Comparison of ENCODE assay signal across 16 mouse cellular contexts in genomic region chr4:149851554-149851953, GRCm38 (mm10).
"Had no signal": no experiment of that assay in that cellular context is flagged by ENCODE, and none has a peak within 500 bp of the region (broad histone marks: within the 10 kb centered on the region; RNA-seq: fewer than 3 reads in every experiment).

No protein-coding gene starts in this region.

- H3K4me2 ChIP-seq: neural tube, embryonic 12.5 days; neural tube, embryonic 13.5 days; neural tube, embryonic 15.5 days; stomach, embryonic 15.5 days had no signal

- H3K9me3 ChIP-seq: neural tube, embryonic 12.5 days; neural tube, embryonic 13.5 days; neural tube, embryonic 15.5 days; stomach, embryonic 15.5 days had no signal

- DNase-seq: retina, postnatal 1 day; right cerebral cortex, adult 18-20 months; right cerebral cortex, postnatal 14 days; right cerebral cortex, postnatal 25 days; right cerebral cortex, postnatal 4 days; spleen, adult 18-20 months; thymus, adult 18-20 months; thymus, adult 2 months; thymus, postnatal 14 days; thymus, postnatal 25 days; thymus, postnatal 36 days; thymus, postnatal 4 days had no signal

- H3K36me3 ChIP-seq: neural tube, embryonic 12.5 days; neural tube, embryonic 13.5 days; neural tube, embryonic 15.5 days; stomach, embryonic 15.5 days had no signal

- H3K27me3 ChIP-seq: neural tube, embryonic 12.5 days; neural tube, embryonic 13.5 days; neural tube, embryonic 15.5 days; stomach, embryonic 15.5 days had no signal

- H3K27ac ChIP-seq: neural tube, embryonic 12.5 days; neural tube, embryonic 13.5 days; neural tube, embryonic 15.5 days; stomach, embryonic 15.5 days had no signal

- H3K9ac ChIP-seq: neural tube, embryonic 12.5 days; neural tube, embryonic 13.5 days; neural tube, embryonic 15.5 days; stomach, embryonic 15.5 days had no signal

- H3K4me3 ChIP-seq: neural tube, embryonic 12.5 days; neural tube, embryonic 13.5 days; neural tube, embryonic 15.5 days; stomach, embryonic 15.5 days had no signal
